Comparison of ENCODE assay signal across 8 mouse cellular contexts in genomic region chr6:55451771-55452371, GRCm38 (mm10). TPM values are rescaled to one million over a fixed set of nuclear protein-coding genes. Genes with fewer than 3 reads are reported as not detected.
A peak's percentile ranks its signal among the peaks of the same experiment; 100 is the strongest.
DNase-seq lines count a peak whose midpoint lies in the region; ATAC-seq lines count a peak whose summit lies in the region.

Gene Adcyap1r1, plus strand, starts transcription at chr6:55451978.

- peaks cover 27% of the 10 kb centered on the region for H3K4me1 ChIP-seq in heart, embryonic 12.5 days (replicated peaks)
- peaks cover 23% of the 10 kb centered on the region for H3K4me1 ChIP-seq in midbrain, embryonic 11.5 days (ENCODE audit: control insufficient read depth, insufficient read depth, low read length)

- H3K27ac ChIP-seq in heart, embryonic 12.5 days (ENCODE audit: poor library complexity, severe bottlenecking) = no peak within 1 kb of the TSS
- H3K27ac ChIP-seq in midbrain, embryonic 11.5 days (ENCODE audit: low read depth, low read length) = peak within 1 kb of the TSS; percentile 65

- H3K9me3 ChIP-seq in heart, embryonic 12.5 days (replicated peaks) = no peaks in the 10 kb centered on the region
- H3K9me3 ChIP-seq in midbrain, embryonic 11.5 days (ENCODE audit: control insufficient read depth, low read length) = no peaks in the 10 kb centered on the region

- H3K36me3 ChIP-seq in heart, embryonic 12.5 days = no peaks in the 10 kb centered on the region
- no peaks in the 10 kb centered on the region for H3K36me3 ChIP-seq in midbrain, embryonic 11.5 days (ENCODE audit: control insufficient read depth, insufficient read depth, low read length)

- peak within 1 kb of the TSS; percentile 80 for H3K4me2 ChIP-seq in heart, embryonic 12.5 days
- H3K4me2 ChIP-seq in midbrain, embryonic 11.5 days = peak within 1 kb of the TSS; percentile 89

- H3K9ac ChIP-seq in heart, embryonic 12.5 days = peak within 1 kb of the TSS; percentile 52
- peak within 1 kb of the TSS; percentile 86 for H3K9ac ChIP-seq in midbrain, embryonic 11.5 days (ENCODE audit: low read length)

- DNase-seq in ovary, postnatal 10 days (ENCODE audit: low spot score) = peak; percentile 10
- DNase-seq in ovary, adult 18-20 months (ENCODE audit: low spot score) = no peak
- peak; percentile 90 for DNase-seq in embryo, embryonic 11 days
- DNase-seq in layer of hippocampus, adult 9-11 months = peak; percentile 72
- peak; percentile 97 for DNase-seq in midbrain, embryonic 11.5 days (ENCODE audit: low spot score, missing footprints)
- peak; percentile 65 for DNase-seq in testis, postnatal 10 days (ENCODE audit: low spot score)
- DNase-seq in gastrocnemius, postnatal 36 days = no peak

- ATAC-seq in heart, embryonic 12.5 days (ENCODE audit: insufficient number of reproducible peaks, low FRiP score) = peak; percentile 41
- peak; percentile 95 for ATAC-seq in midbrain, embryonic 11.5 days (ENCODE audit: low FRiP score)

- H3K27me3 ChIP-seq in heart, embryonic 12.5 days (replicated peaks) = peaks cover 97% of the 10 kb centered on the region
- peaks cover 6% of the 10 kb centered on the region; the same call in 1 of the 2 replicates for H3K27me3 ChIP-seq in midbrain, embryonic 11.5 days (ENCODE audit: control insufficient read depth, insufficient read depth, low read length)

- peak within 1 kb of the TSS; percentile 55 for H3K4me3 ChIP-seq in heart, embryonic 12.5 days
- H3K4me3 ChIP-seq in midbrain, embryonic 11.5 days (ENCODE audit: low read depth, low read length) = peak within 1 kb of the TSS; percentile 71

- under 1% methylated on average over 58 of the region's 58 CpGs for WGBS in heart, embryonic 12.5 days
- under 1% methylated on average over 57 of the region's 58 CpGs for WGBS in midbrain, embryonic 11.5 days

- intact Hi-C loops in gastrocnemius, postnatal 36 days (cut with DNase I) = no loop called here

RNA-seq across cellular contexts. Expression of gene Adcyap1r1, which starts in this region (rescaled TPM):
- polyA plus RNA-seq in heart, embryonic 12.5 days (2016; fragmentation: Nextera tagmentation; extraction: Ambion mirVana) = 6.2 and 6.5 TPM in 2 replicates
- 17.6 and 20.4 TPM in 2 replicates for polyA plus RNA-seq in midbrain, embryonic 11.5 days (2014; fragmentation: Nextera tagmentation; extraction: Ambion mirVana)
- total RNA-seq in gastrocnemius, postnatal 36 days (2021) = 1 to 10 TPM in 1 of 2 experiments, under 1 TPM in 1; 0.86 to 1.6 TPM

Comparison
In these comparisons a context has a peak if more than half of its experiments do, and no peak if none do; other contexts are left out.
1. DNase-seq: peak in ovary, postnatal 10 days (single experiment), embryo, embryonic 11 days (single experiment), layer of hippocampus, adult 9-11 months (single experiment), midbrain, embryonic 11.5 days (single experiment) and testis, postnatal 10 days (single experiment); none in ovary, adult 18-20 months (single experiment) and gastrocnemius, postnatal 36 days (0 of 2).